Mouse (Mus musculus): ENCODE data around the gene Farsb. TPM values are rescaled to one million over a fixed set of nuclear protein-coding genes. Genes with fewer than 3 reads are reported as not detected.
A peak's percentile ranks its signal among the peaks of the same experiment; 100 is the strongest.

Gene Farsb
- 10 to 100 TPM; 74.2 to 74.8 TPM for total RNA-seq (2021)

- intact Hi-C loops (cut with DNase I), result no loop called here
- peak; percentile 90 to 93 for DNase-seq (ENCODE audit: extremely low spot score in 1 of 2, low spot score in 2 of 2)
These were observed at the start of gene Farsb for GRCm38 (mm10) chr1:78488752-78489492. Farsb (minus strand) TSS chr1:78488897.

- DNase-seq (ENCODE audit: extremely low spot score in 1 of 2, low spot score in 2 of 2), result no peak
- intact Hi-C loops (cut with DNase I), result loop anchor here (5.0 kb wide), 2 partner anchors 119 to 149 kb away; partner anchors contain the start of genes Acsl3 and Utp14b
These were observed 49.7 kb upstream of the Farsb start for GRCm38 (mm10) chr1:78538396-78538795.

GRCm38 (mm10) chr1:78537494-78538010, 48.9 kb upstream of the Farsb start:
- intact Hi-C loops (cut with DNase I), result loop anchor here (5.0 kb wide), 2 partner anchors 120 to 150 kb away; partner anchors contain the start of genes Acsl3 and Utp14b

GRCm38 (mm10) chr1:78536310-78537164, 47.8 kb upstream of the Farsb start:
- DNase-seq (ENCODE audit: extremely low spot score in 1 of 2, low spot score in 2 of 2), result peak; percentile 73 to 82
- intact Hi-C loops (cut with DNase I), result loop anchor here (5.0 kb wide), 2 partner anchors 121 to 151 kb away; partner anchors contain the start of genes Acsl3 and Utp14b

More at GRCm38 (mm10) chr1:78537494-78538010, 48.9 kb upstream of the Farsb start:
- peak; percentile 61 to 79 for DNase-seq (ENCODE audit: extremely low spot score in 1 of 2, low spot score in 2 of 2)

GRCm38 (mm10) chr1:78534428-78535150, 45.9 kb upstream of the Farsb start:
- intact Hi-C loops (cut with DNase I), result loop anchor here (5.0 kb wide), 2 partner anchors 123 to 153 kb away; partner anchors contain the start of genes Acsl3 and Utp14b
- DNase-seq (ENCODE audit: extremely low spot score in 1 of 2, low spot score in 2 of 2), result no peak

- intact Hi-C loops (cut with DNase I), result no loop called here
These were observed 43.6 kb upstream of the Farsb start for GRCm38 (mm10) chr1:78532184-78532800.

GRCm38 (mm10) chr1:78530500-78531215, 42.0 kb upstream of the Farsb start:
- intact Hi-C loops (cut with DNase I), result no loop called here

More at GRCm38 (mm10) chr1:78532184-78532800, 43.6 kb upstream of the Farsb start:
- no peak for DNase-seq (ENCODE audit: extremely low spot score in 1 of 2, low spot score in 2 of 2)

GRCm38 (mm10) chr1:78529011-78529410, 40.3 kb upstream of the Farsb start:
- DNase-seq (ENCODE audit: extremely low spot score in 1 of 2, low spot score in 2 of 2), result no peak
- intact Hi-C loops (cut with DNase I), result loop anchor here (10.0 kb wide), 1 partner anchor 1156 kb away; no protein-coding TSS in a partner anchor

More at GRCm38 (mm10) chr1:78530500-78531215, 42.0 kb upstream of the Farsb start:
- DNase-seq (ENCODE audit: extremely low spot score in 1 of 2, low spot score in 2 of 2), result no peak

- intact Hi-C loops (cut with DNase I), result loop anchor here (10.0 kb wide), 1 partner anchor 1156 kb away; no protein-coding TSS in a partner anchor
These were observed 39.7 kb upstream of the Farsb start for GRCm38 (mm10) chr1:78528356-78528755.

GRCm38 (mm10) chr1:78525189-78525886, 36.6 kb upstream of the Farsb start:
- intact Hi-C loops (cut with DNase I), result loop anchor here (10.0 kb wide), 1 partner anchor 1159 kb away; no protein-coding TSS in a partner anchor
- peak; percentile 38 to 73 for DNase-seq (ENCODE audit: extremely low spot score in 1 of 2, low spot score in 2 of 2)

More at GRCm38 (mm10) chr1:78528356-78528755, 39.7 kb upstream of the Farsb start:
- DNase-seq (ENCODE audit: extremely low spot score in 1 of 2, low spot score in 2 of 2), result no peak

GRCm38 (mm10) chr1:78518907-78519306, 30.2 kb upstream of the Farsb start:
- DNase-seq (ENCODE audit: extremely low spot score in 1 of 2, low spot score in 2 of 2), result no peak
- intact Hi-C loops (cut with DNase I), result no loop called here

GRCm38 (mm10) chr1:78512756-78513155, 24.1 kb upstream of the Farsb start:
- intact Hi-C loops (cut with DNase I), result no loop called here
- no peak for DNase-seq (ENCODE audit: extremely low spot score in 1 of 2, low spot score in 2 of 2)

- DNase-seq (ENCODE audit: extremely low spot score in 1 of 2, low spot score in 2 of 2), result peak in 1 of 2 experiments; percentile 47
- intact Hi-C loops (cut with DNase I), result no loop called here
These were observed 23.0 kb upstream of the Farsb start, which contains the start of gene BC035947 for GRCm38 (mm10) chr1:78511621-78512160. BC035947 (minus strand) TSS chr1:78512158.

GRCm38 (mm10) chr1:78510862-78511261, 22.2 kb upstream of the Farsb start, which contains the start of gene Mogat1:
Mogat1 (plus strand) TSS chr1:78510991.
- intact Hi-C loops (cut with DNase I), result no loop called here
- no peak for DNase-seq (ENCODE audit: extremely low spot score in 1 of 2, low spot score in 2 of 2)

- intact Hi-C loops (cut with DNase I), result no loop called here
- DNase-seq (ENCODE audit: extremely low spot score in 1 of 2, low spot score in 2 of 2), result no peak
These were observed 18.4 kb upstream of the Farsb start for GRCm38 (mm10) chr1:78507137-78507536.

GRCm38 (mm10) chr1:78502527-78502926, 13.8 kb upstream of the Farsb start:
- no peak for DNase-seq (ENCODE audit: extremely low spot score in 1 of 2, low spot score in 2 of 2)
- intact Hi-C loops (cut with DNase I), result no loop called here
